Mouse (Mus musculus) heart, adult 11 months (tissue): ENCODE data around the gene Psmd5.
A peak's percentile ranks its signal among the peaks of the same experiment; 100 is the strongest.

Experiments used
- DNase-seq: peaks from one replicate; pipeline ENCODE4 v3.0.0; 2022

Gene Psmd5

DNA sequence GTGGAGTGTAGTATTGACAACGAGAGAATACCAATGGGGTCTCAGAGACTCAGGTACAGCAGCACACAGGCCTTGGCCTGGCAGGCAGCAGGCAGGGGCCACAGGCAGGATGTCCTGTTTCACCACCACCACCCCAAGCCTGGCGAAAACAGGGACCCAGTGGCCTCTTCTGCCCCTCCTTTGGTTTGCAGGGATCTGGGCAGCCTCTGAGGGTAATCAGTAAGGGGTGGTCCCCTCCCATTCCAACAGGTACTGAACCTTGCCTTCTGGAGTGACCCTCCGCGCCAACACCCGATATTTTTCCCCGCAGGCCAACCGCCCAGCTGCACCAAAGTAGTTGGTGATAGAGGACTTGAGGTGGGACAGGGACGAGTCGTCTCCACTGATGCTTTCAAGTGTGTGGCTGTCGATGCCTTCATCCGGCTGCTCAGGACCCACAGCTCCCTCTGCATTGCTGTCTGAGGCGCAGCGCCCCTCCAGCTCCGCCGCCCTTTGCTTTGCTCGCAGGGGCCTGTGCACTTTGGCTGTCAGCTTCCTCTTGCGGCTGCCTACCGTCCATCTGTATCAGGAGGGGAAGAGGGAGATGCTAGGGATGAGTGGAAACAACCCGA is 20.8 kb upstream of the Psmd5 start:
- peak; percentile 80 for DNase-seq

DNA sequence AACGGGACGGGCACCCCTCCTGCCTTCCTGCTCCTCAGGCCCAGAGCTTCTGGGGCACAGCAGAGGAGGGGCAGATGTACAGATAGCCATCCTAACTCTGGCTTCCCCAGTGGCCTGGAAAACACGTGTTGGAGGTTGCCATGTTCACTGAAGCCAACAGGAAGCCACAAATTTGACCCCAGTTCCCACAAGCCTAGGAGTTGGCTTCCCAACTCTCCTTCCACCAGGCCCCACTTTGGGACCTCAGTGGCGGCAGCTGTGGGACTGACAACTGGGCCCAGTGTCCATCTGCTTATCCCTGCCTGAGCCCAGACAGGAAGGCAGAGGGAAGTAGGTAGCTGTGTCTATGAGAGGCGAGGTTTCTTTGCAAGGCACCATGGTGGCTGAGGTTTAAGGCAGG is 19.2 kb upstream of the Psmd5 start:
- DNase-seq: peak; percentile 69

DNA sequence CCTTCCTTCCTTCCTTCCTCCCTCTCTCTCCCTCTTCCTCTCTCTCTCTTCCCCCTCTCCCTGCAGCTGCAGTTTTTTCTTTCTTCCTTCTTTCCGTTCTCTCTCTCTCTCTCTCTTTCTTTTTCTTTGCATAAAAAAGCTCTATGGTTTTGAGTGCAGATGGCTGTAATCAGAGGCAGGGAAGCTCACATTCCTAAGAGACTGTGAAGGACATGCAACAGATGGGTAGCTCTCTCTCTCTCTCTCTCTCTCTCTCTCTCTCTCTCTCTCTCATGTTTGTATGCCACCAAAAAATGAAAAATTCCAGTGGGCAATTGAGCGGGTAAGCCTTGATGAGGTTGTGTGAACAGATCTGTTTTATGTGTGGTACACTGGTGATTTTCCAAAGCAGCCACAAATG is 9.4 kb upstream of the Psmd5 start:
- no peak for DNase-seq

DNA sequence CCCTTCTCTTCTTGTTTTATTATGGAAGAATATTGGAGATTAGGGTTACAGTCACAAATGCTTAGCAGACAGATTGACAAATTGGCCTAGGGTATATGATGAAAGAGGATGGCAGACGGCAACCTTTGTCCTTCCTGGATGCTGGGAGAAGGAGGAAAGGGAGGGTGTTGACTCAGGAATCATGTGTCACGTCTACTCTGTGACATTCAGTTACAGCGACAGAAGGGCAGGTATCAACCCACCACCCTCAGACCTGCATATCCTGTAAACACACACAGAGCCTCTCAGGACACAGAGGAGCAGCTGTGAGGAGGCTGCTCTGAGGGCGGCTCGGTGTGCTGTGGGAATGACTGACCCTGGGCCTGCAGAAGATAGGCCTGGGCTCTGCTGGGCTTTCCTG is 8.4 kb upstream of the Psmd5 start:
- DNase-seq: peak; percentile 41

DNA sequence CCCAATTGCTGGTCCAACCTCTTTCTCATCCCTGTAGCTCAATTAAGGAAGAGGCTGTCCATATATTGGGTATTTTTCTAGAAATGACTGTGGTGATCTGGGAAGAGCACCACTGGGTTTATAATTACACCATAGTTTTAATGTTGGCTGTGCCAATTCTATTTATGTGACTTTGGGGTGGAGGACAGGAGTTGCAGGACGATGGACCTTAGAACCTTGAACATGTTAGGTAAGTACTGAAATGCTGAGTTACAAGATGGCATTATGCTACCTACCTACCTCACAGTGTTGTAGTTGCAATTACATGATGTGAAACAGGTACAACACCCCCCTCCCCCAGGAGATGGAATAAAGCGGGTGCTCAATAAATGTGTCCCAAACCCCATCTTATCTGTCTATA is 8.0 kb upstream of the Psmd5 start:
- DNase-seq: peak; percentile 52

DNA sequence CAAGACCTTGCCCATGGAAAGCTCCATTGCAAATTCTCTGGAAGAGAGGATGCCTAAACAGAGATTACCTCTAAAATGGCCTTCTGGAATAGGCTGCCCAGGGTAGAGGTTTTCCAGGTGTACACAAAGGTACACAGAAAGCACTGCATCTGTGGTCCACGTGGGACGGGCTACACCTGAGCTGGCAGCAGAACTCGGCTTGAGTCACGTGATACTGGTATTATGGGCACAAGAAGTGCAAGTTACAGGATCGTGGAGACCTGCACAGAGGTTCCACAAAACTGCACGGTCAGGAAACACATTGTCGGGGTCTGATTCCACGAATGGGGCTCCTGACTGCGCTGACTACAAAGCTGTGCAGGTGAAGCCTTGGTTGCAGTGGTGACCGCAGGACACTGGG is 5.3 kb upstream of the Psmd5 start:
- DNase-seq: peak; percentile 49

DNA sequence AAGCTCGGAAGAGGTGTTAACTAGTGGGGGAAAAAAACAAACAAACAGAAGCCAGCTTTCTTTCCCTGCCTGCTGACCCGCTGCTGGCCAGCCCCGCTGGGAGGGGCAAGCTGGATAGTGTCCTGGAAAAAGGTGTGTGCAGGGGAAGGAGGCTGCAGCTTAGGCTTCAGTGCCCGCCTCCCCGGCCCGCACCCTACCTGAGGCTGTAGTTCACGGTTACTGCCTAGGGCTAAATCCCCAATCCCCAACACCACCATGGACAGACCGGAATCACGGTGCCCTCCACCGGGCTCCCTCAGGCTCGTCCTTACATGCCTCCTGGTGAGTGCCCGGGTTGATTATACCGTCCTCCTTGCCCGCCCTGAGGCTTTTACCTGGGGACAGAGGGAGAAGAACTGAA is 497 bp downstream of the Psmd5 start, which contains the start of gene Cutal:
Cutal (plus strand) TSS at position 126 of the 400 bp plus-strand sequence.
- peak; percentile 88 for DNase-seq

DNA sequence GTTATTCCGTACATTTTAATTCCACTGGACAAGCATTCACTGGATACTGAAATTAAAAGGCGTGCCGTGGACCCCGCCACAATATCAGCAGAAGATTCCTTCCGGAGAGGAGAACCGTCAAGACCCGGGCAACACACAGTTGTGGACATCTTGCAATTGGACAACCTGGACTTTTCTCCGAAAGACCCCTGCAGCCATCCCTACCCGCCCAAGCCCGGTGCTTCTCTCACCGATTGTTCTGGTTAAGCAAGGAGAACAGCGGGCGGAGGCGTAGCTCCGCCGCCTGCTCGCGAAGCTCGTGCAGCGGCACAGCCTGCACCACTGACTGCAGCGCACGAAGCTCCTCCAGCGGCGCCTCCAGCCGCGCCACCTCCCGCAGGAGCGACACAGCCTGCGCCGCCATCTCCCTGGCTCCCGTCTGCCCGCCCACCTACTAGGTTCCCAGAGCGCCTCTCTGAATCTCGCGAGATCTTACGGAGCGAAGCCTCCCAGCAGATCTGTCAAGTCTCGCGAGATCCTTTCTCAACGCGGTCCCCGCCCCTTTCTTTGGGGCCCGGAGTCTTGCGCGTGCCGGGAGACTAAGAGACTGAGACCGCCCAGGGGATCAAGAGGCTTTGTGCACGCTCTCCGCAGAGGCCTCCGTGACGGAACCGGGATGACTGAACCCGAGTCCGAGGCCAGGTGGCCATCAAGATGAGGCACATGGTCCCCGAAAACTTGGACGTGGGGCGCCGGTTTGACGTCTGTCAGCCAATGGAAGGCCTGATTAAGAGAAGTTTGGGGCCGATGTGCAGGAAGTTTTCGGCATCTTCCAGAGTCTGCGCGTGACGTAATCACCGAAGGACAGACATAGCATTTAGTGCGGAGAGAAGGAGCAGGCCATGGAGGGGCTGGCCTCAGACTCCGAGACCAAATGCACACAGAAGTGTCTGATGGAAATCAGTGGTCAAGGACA is 4.0 kb downstream of the Psmd5 start:
- peak; percentile 100 for DNase-seq

DNA sequence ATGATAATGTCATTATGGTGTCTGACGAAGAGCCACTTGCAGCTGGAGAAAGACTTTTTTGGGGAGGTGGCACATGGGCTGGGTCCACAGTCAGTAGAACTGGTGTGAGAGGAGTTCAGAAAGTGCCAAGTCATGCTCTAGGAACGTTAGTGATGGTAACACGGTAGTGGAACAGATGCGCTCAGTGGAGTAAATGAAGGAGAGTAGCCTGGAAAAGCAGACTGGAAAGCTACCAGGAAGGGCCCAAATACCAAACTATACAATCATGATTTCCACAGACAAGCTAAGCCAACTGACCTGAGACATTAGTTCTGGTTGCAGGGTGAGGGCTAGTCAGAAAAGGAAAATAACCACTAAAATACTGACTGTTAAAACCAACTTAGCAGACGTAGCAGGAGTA is 5.1 kb downstream of the Psmd5 start:
- DNase-seq: peak; percentile 66

DNA sequence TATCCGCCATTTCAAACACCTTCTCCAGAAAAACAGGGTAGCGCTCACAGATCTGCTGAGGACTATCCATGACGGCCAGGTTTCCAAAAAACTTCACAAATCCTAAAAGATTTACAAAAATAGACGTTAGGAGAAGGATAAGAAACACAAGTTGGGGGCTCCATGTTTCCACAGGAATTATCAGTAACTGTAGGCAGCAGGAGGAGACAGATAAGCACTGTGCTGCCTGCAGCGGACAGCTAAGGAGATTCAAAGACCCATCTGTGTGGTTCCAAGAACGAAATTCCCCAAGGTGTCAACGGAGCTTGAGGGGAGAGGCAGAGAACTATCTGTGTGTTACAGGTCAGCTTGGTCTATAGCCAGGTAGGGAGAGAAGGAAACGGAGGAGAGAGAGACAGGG is 17.0 kb downstream of the Psmd5 start:
- no peak for DNase-seq

DNA sequence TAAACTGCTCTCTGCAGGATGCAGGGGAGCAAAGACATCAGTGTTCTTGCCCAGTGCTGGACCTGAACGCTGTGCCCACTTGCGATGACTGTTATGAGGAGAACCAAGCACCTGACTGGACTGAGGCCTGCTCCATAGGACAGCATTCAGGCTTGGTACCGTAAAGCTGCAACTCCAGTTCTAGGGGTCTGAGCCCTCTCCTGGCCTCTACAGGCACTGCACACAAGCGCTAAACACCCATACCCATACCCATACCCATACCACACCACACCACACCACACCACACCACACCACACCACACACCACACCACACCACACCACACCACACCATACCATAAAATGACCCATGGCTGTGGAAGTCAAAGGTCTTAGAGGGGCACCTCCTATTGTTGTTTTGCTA is 19.5 kb downstream of the Psmd5 start:
- DNase-seq: no peak

DNA sequence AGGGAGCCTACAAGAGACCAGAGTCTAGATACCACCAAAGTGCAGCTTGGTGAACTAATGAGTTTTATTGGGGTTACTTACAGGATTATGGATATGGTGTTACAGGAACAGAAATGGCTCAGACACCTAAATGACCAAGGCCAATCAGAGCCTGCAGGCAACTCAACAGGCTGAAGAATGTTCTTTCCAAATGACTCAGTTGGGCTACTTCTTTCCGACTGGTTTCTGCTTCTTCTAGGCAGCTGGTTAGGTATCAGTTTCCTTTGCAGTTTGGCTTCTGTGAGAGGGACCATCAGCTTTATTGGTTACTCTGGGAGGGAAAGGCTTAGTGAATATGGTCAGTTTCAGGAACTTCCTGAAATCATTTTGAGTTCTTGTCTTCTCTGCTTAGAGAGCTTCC is 27.1 kb downstream of the Psmd5 start:
- DNase-seq: no peak

DNA sequence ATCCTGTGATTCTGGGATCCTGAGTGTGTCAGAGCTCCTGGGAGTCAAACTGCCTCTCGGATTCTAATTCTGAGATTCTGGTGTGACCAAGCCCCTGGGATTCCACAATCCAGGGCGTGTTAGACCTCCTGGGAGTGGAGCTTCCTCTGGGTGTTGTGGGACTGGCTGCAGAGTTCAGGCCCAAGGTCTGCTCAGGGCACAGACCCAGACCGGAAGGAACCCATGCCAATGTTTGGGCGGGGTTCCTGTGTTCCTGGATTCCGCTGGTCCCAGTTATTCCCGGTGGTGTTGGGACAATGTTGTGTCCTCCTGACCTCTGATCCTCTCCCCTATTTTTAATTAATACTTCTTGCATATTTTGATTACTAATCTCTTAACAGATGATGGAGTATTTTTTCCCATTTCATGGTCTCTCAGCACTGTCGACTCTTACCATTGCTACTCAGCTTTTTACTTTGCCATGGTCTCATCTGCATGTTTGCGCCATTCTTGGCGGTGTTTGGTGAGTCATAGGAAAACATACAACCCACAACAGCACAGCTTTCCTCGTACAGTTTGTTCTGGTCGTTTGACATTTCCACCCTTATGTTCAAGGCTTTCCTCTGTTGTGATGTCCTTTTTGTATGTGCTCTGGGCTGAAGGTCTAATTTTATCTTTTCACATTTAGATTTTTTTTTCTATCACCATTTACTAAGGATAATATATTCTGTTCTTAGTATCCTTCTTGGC is 31.4 kb downstream of the Psmd5 start:
- DNase-seq: peak; percentile 99

DNA sequence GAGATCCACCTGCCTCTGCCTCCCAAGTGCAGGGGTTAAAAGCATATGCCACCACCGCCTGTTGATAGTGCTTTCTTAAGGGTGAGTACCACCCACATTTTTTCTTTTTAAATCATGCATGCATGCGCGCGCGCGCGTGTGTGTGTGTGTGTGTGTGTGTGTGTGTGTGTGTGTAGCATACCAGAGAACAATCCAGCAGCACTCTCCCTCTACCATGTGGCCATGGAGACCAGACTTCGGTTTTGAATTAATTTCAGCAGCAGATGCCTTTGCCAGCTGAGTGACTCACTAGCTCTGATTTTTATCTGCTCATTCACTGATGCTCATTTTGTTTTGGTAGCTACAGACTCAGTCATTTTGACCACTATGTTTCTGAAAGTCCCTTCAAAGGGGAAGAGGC is 33.1 kb downstream of the Psmd5 start:
- peak; percentile 42 for DNase-seq

DNA sequence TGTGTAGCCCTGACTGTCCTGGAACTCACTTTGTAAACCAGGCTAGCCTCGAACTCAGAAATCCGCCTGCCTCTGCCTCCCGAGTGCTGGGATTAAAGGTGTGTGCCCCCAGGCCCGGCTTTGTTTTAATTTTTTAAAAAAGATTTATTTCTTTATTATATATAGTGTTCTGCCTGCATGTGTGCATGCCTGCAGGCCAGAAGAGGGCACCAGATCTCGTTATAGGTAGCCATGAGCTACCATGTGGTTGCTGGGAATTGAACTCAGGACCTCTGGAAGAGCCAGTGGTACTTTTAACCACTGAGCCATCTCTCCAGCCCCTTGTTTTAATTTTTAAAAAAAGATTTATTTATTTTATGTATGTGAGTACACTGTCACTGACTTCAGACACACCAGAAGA is 34.6 kb downstream of the Psmd5 start:
- DNase-seq: peak; percentile 78

DNA sequence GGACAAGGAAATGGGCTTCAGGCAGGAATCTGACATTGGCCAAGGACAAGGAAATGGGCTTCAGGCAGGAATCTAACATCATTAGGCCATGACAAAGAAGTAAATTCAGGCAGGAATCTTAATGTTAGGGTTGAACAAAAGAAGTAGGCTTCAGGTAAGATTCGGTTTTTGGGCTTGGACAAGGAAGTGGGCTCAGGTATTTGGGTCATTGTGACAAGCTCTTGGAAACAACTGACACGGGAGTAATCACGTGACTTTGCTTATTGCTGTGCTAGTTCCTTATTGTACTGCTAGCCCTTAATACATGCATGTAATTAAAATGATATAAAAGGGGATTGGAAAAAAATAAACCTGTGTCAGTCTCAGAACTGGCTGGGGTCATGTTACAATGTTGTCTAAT is 39.1 kb downstream of the Psmd5 start:
- no peak for DNase-seq

DNA sequence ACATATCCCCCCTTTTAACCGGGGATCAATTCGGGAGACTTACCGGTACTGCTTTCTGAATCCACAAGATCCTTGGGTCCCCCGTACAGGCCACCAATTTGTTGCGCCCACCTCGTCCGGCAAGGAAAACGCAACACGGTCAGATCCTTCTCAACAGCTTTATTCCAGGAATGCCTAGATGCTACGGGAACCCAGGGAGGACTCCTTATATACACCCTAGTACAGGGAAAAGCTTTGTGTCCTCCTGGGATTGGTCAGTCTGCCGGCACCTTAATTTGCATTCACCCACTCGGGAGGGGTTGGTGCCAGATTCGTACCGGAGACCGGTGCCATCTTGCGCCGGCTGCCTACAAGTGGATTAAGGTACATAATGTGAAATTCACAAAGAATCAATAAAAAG is 41.1 kb downstream of the Psmd5 start:
- peak; percentile 68 for DNase-seq

DNA sequence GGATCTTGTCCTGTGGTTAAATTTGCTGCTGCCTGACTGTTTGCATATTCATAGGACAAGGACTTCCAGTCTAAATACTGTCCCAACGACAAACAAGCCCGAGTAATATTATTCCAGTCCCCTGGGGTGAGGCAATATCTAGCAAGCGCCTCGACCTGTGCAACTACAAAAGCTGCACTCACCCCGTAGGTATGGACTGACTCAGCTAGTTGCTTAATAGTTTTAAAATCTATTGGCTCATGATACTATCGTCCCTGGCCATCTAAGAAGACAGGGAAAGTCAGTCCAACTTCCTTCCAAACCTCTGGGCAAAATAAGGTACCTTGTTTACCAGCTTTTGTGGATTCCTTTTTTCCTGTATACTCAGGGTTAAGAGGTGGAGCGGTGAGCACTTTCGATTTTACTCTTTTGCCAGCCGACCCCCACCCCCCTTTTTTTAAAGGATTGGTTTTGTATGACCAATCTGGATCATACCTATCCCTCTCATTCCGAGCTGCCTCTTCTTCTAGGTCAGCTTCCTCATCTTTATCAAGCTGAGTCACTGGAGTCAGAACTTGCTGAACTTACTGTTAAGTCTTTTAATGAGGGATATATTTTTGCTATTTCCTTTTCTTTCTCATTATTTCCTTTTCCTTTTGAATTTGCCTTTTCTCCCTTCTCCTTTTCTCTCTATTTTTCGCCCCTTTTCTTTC is 41.9 kb downstream of the Psmd5 start, which contains the start of gene Gm34653:
Gm34653 (plus strand) TSS at position 242 of the 692 bp plus-strand sequence.
- peak; percentile 36 for DNase-seq

DNA sequence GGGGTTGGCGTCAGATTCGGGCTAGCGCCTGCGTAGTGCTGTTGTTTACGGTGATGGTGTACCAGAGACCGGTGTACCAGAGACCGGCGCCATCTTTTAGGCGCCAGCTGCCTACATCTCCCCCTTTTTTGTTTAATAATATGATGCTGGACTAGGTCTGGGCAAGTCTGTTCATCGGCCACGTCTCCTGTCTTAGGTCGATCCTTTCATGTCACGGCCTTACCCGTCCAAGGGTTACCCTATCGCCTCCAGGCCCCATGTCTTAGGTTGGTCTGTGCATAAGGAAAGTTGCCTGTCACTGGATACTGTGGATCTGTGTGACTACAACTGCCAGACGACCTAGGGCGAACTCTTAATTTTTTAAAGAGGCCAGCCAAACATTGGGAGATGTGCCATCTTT is 44.7 kb downstream of the Psmd5 start:
- peak; percentile 85 for DNase-seq

DNA sequence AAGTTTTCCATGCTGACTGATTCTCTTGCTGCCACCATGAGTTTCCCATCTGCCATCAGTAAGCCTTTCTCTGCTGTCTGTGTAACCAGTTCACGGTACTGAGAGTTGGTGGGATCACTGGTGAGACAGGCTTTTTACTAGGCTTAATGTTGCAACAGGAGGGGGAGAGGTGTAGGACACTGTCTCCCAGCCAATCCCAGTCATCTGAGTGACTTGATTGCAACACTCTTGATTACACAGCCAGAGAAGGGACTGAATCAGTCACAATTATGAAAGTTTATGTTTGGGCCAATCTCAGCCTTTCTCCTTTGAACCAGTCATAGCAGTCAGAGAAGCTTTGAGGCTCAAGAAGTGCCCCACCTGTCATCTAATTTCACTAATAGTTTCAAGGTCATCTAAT is 46.7 kb downstream of the Psmd5 start:
- peak; percentile 62 for DNase-seq

DNA sequence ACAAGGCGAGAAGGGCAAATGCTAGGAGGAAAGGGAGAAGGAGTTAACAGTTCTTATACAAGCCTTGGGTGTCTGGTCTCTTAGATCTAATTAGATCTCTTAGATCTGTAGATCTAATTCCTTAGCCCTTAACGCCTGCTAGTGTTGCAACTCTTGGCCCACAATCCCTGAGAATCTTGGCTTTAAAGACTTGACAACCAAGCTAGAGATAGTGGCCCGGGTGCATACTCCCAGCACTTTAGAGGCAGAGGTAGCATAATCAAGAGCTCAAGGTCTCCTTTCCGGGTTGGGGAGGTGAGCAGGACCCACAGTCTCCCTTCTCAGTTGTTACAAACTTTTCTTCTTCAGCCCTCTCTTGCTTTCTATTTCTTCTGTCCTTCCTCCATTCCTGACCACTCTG is 47.2 kb downstream of the Psmd5 start:
- peak; percentile 64 for DNase-seq

DNA sequence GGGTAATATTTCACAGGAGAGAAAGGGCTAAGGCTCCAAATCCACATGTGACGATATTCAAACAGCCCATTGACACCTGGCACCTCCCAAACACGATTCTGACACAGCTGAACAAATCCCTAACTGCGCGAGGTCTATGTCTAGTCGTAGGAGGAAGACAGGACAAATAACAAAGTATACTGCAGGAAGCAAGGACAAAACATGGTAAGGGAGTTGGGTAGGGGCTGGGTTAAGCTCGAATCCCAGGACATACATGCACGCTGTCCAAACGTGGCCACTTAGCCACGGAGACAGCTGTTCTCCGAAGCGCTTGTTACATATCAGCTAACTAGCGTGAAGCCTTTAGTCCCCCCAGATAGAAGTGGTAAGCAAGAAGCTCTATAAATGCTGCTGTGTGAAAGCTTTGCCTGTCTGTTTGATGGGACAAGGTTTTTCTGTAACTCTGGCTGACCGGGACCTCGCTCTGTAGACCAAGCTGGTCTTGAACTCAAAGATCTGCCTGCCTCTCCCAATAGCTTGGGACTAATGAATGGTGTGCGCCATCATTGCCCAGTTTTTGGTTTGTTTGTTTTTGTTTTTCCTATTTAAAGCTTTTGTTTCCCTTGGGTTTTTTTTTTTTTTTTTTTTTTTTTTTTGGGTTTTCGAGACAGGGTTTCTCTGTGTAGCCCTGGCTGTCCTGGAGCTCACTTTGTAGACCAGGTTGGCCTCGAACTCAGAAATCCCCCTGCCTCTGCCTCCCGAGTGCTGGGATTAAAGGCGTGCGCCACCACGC is 48.1 kb downstream of the Psmd5 start:
- DNase-seq: peak; percentile 81
